Mouse (Mus musculus) CD4-positive, CD25-positive, alpha-beta regulatory T cell, adult 2 months (primary cell): ENCODE data around the gene Ush2a.

Experiments used
- DNase-seq: peaks from one replicate; pipeline ENCODE4 v3.0.0-alpha.2; 2012; ENCODE audit warnings: low read depth, low spot score

The Ush2a gene

GRCm38 (mm10) chr1:188770828-188771227 lies 509.0 kb downstream of the Ush2a start:
- no peak for DNase-seq

GRCm38 (mm10) chr1:188772516-188773229 lies 510.9 kb downstream of the Ush2a start:
- DNase-seq = no peak

GRCm38 (mm10) chr1:188773631-188774030 lies 511.8 kb downstream of the Ush2a start:
- no peak for DNase-seq

- DNase-seq = no peak
Observed at GRCm38 (mm10) chr1:188777556-188778161, 515.8 kb downstream of the Ush2a start.

- no peak for DNase-seq
Observed at GRCm38 (mm10) chr1:188785056-188785455, 523.2 kb downstream of the Ush2a start.

GRCm38 (mm10) chr1:188805069-188805468 lies 543.2 kb downstream of the Ush2a start:
- DNase-seq = no peak

GRCm38 (mm10) chr1:188805852-188806251 lies 544.0 kb downstream of the Ush2a start:
- DNase-seq = no peak

- DNase-seq = no peak
Observed at GRCm38 (mm10) chr1:188810631-188811030, 548.8 kb downstream of the Ush2a start.

GRCm38 (mm10) chr1:188815072-188815471 lies 553.2 kb downstream of the Ush2a start:
- DNase-seq = no peak

GRCm38 (mm10) chr1:188824195-188824594 lies 562.4 kb downstream of the Ush2a start:
- no peak for DNase-seq

- DNase-seq = no peak
Observed at GRCm38 (mm10) chr1:188824878-188825532, 563.2 kb downstream of the Ush2a start.

- DNase-seq = no peak
Observed at GRCm38 (mm10) chr1:188830527-188831407, 568.9 kb downstream of the Ush2a start.

- DNase-seq = no peak
Observed at GRCm38 (mm10) chr1:188833906-188834305, 572.1 kb downstream of the Ush2a start.

- no peak for DNase-seq
Observed at GRCm38 (mm10) chr1:188834770-188835169, 572.9 kb downstream of the Ush2a start.

- no peak for DNase-seq
Observed at GRCm38 (mm10) chr1:188837613-188838295, 575.9 kb downstream of the Ush2a start.

- no peak for DNase-seq
Observed at GRCm38 (mm10) chr1:188847242-188847641, 585.4 kb downstream of the Ush2a start.

- DNase-seq = no peak
Observed at GRCm38 (mm10) chr1:188852776-188853175, 591.0 kb downstream of the Ush2a start.

- DNase-seq = no peak
Observed at GRCm38 (mm10) chr1:188854240-188854639, 592.4 kb downstream of the Ush2a start.

- DNase-seq = no peak
Observed at GRCm38 (mm10) chr1:188855034-188855433, 593.2 kb downstream of the Ush2a start.

GRCm38 (mm10) chr1:188859718-188860117 lies 597.9 kb downstream of the Ush2a start:
- no peak for DNase-seq

GRCm38 (mm10) chr1:188865881-188866280 lies 604.1 kb downstream of the Ush2a start:
- DNase-seq = no peak
